Mouse (Mus musculus) heart, embryonic 16.5 days (tissue): ENCODE measurements at regions not wholly inside any gene's neighbourhood (a gene's known extent, or its start where the extent isn't known, plus 50 kb on each side); places are given as distances from the start of the nearest gene placed in this dataset.

Source experiments
- ATAC-seq: fragments of 200-750 bp; cut with Nextera tagmentation; replicated peaks from 2 replicates; pipeline ENCODE4 v1.8.0; 2017; ENCODE audit warnings: moderate number of reproducible peaks; ENCODE audit not compliant: insufficient read depth, low FRiP score; ENCODE audit errors: extremely low read depth
- H3K27ac ChIP-seq: fragments of 300-500 bp; sonication (generic); 2 replicates; pipeline ENCODE4 v1.5.1; 2014; ENCODE audit warnings: mild to moderate bottlenecking, low read length, control low read depth, moderate library complexity
- H3K27me3 ChIP-seq: fragments of 300-500 bp; sonication (generic); 2 replicates; pipeline ENCODE4 v1.6.1; 2014; ENCODE audit warnings: low read length, mixed read lengths; ENCODE audit not compliant: control insufficient read depth, insufficient read depth
- H3K36me3 ChIP-seq: fragments of 300-500 bp; sonication (generic); 2 replicates; pipeline ENCODE4 v1.6.1; 2014; ENCODE audit not compliant: control insufficient read depth, insufficient read depth
- H3K4me1 ChIP-seq: fragments of 300-500 bp; sonication (generic); 2 replicates; pipeline ENCODE4 v1.6.1; 2014; ENCODE audit warnings: low read length, mixed read lengths; ENCODE audit not compliant: control insufficient read depth, insufficient read depth
- H3K4me2 ChIP-seq: fragments of 300-500 bp; sonication (generic); 2 replicates; pipeline ENCODE4 v1.6.1; 2014; ENCODE audit warnings: low read depth, mild to moderate bottlenecking, control low read depth, low read length
- H3K4me3 ChIP-seq: fragments of 300-500 bp; sonication (generic); 2 replicates; pipeline ENCODE4 v1.5.1; 2014; ENCODE audit warnings: mild to moderate bottlenecking, control low read depth, low read length
- H3K9ac ChIP-seq: fragments of 300-500 bp; sonication (generic); 2 replicates; pipeline ENCODE4 v1.6.1; 2014; ENCODE audit warnings: low read length, control low read depth
- H3K9me3 ChIP-seq: fragments of 300-500 bp; sonication (generic); replicated peaks from 2 replicates; pipeline ENCODE4 v1.6.1; 2016; ENCODE audit warnings: low read length; ENCODE audit not compliant: control insufficient read depth
- WGBS: fragments of 180-500 bp; shearing (Covaris S2); extraction: QIAGEN DNeasy Blood & Tissue Kit; methylation state at CpG from one replicate; pipeline ENCODE4 v1.1.7; 2014; 5-methylcytosine and 5-hydroxymethylcytosine counted together

- no peak overlapping the region for H3K9ac ChIP-seq
- H3K4me3 ChIP-seq, result no peak overlapping the region
- H3K27me3 ChIP-seq, result no peaks in the 10 kb centered on the region
- H3K9me3 ChIP-seq, result no peaks in the 10 kb centered on the region
- H3K36me3 ChIP-seq, result no peaks in the 10 kb centered on the region
- 41% methylated on average over 10 of the region's 10 CpGs for WGBS
- peak overlapping the region; percentile 21; the same call in 1 of the 2 replicates for H3K4me2 ChIP-seq
- no peak for ATAC-seq
- peaks cover 13% of the 10 kb centered on the region for H3K4me1 ChIP-seq
- no peak overlapping the region for H3K27ac ChIP-seq
Measured at GRCm38 (mm10) chr3:58056191-58057063, 208.5 kb upstream of the Pfn2 start.

GRCm38 (mm10) chr3:58057064-58057396, 209.2 kb upstream of the Pfn2 start:
- no peak for ATAC-seq
- peak overlapping the region; percentile 21; the same call in 1 of the 2 replicates for H3K4me2 ChIP-seq
- WGBS, result 73% methylated on average over 2 of the region's 2 CpGs
- H3K27me3 ChIP-seq, result no peaks in the 10 kb centered on the region
- H3K4me3 ChIP-seq, result no peak overlapping the region
- H3K36me3 ChIP-seq, result no peaks in the 10 kb centered on the region
- H3K9me3 ChIP-seq, result no peaks in the 10 kb centered on the region
- H3K9ac ChIP-seq, result no peak overlapping the region
- peaks cover 13% of the 10 kb centered on the region for H3K4me1 ChIP-seq
- no peak overlapping the region for H3K27ac ChIP-seq

- no peaks in the 10 kb centered on the region for H3K9me3 ChIP-seq
- no peaks in the 10 kb centered on the region for H3K27me3 ChIP-seq
- no peak for ATAC-seq
- H3K4me2 ChIP-seq, result no peak overlapping the region
- peaks cover 13% of the 10 kb centered on the region for H3K4me1 ChIP-seq
- 54% methylated on average over 10 of the region's 10 CpGs for WGBS
- no peak overlapping the region for H3K4me3 ChIP-seq
- no peaks in the 10 kb centered on the region for H3K36me3 ChIP-seq
- no peak overlapping the region for H3K27ac ChIP-seq
- no peak overlapping the region for H3K9ac ChIP-seq
Measured at GRCm38 (mm10) chr3:58058134-58058533, 210.3 kb upstream of the Pfn2 start.

- H3K4me1 ChIP-seq, result no peaks in the 10 kb centered on the region
- H3K27ac ChIP-seq, result no peak overlapping the region
- H3K27me3 ChIP-seq, result no peaks in the 10 kb centered on the region
- H3K36me3 ChIP-seq, result no peaks in the 10 kb centered on the region
- H3K4me3 ChIP-seq, result no peak overlapping the region
- WGBS, result 65% methylated on average over 7 of the region's 7 CpGs
- no peak overlapping the region for H3K4me2 ChIP-seq
- no peak overlapping the region for H3K9ac ChIP-seq
- no peak for ATAC-seq
- H3K9me3 ChIP-seq, result no peaks in the 10 kb centered on the region
Measured at GRCm38 (mm10) chr3:58063852-58064549, 216.1 kb upstream of the Pfn2 start.

- H3K27ac ChIP-seq, result no peak overlapping the region
- H3K4me1 ChIP-seq, result no peaks in the 10 kb centered on the region
- no peaks in the 10 kb centered on the region for H3K27me3 ChIP-seq
- ATAC-seq, result no peak
- H3K36me3 ChIP-seq, result no peaks in the 10 kb centered on the region
- WGBS, result 38% methylated on average over 3 of the region's 3 CpGs
- no peak overlapping the region for H3K4me3 ChIP-seq
- no peaks in the 10 kb centered on the region for H3K9me3 ChIP-seq
- no peak overlapping the region for H3K9ac ChIP-seq
- no peak overlapping the region for H3K4me2 ChIP-seq
Measured at GRCm38 (mm10) chr3:58071574-58071973, 223.7 kb upstream of the Pfn2 start.

GRCm38 (mm10) chr3:58072230-58072839, 224.5 kb upstream of the Pfn2 start:
- WGBS, result 73% methylated on average over 5 of the region's 5 CpGs
- H3K9me3 ChIP-seq, result no peaks in the 10 kb centered on the region
- no peak overlapping the region for H3K9ac ChIP-seq
- no peaks in the 10 kb centered on the region for H3K36me3 ChIP-seq
- H3K4me3 ChIP-seq, result no peak overlapping the region
- H3K27ac ChIP-seq, result no peak overlapping the region
- ATAC-seq, result no peak
- no peaks in the 10 kb centered on the region for H3K4me1 ChIP-seq
- H3K27me3 ChIP-seq, result no peaks in the 10 kb centered on the region
- no peak overlapping the region for H3K4me2 ChIP-seq

GRCm38 (mm10) chr3:58089344-58090139, 241.7 kb upstream of the Pfn2 start:
- Histone ChIP-seq H3K4me1 (no peaks in the 10 kb centered on the region), H3K9me3 (no peaks in the 10 kb centered on the region), H3K9ac (no peak overlapping the region), H3K4me3 (no peak overlapping the region), H3K4me2 (no peak overlapping the region), H3K36me3 (no peaks in the 10 kb centered on the region), H3K27me3 (no peaks in the 10 kb centered on the region), H3K27ac (no peak overlapping the region)
- WGBS, result 73% methylated on average over 24 of the region's 24 CpGs
- ATAC-seq, result no peak

- Histone ChIP-seq H3K9ac (no peak overlapping the region), H3K27me3 (no peaks in the 10 kb centered on the region), H3K4me2 (no peak overlapping the region), H3K4me3 (no peak overlapping the region), H3K4me1 (no peaks in the 10 kb centered on the region), H3K27ac (no peak overlapping the region), H3K36me3 (no peaks in the 10 kb centered on the region), H3K9me3 (no peaks in the 10 kb centered on the region)
- WGBS, result 75% methylated on average over 8 of the region's 8 CpGs
- no peak for ATAC-seq
Measured at GRCm38 (mm10) chr3:58090396-58090795, 242.5 kb upstream of the Pfn2 start.
